Mouse (Mus musculus) myocyte (in vitro differentiated cells): ENCODE results near the gene Plxnb2.

Experiments used
- CEBPB ChIP-seq: IDR thresholded peaks from 2 replicates; pipeline ENCODE4 v1.6.1; 2011; ENCODE audit warnings: mild to moderate bottlenecking, moderate library complexity; ENCODE audit not compliant: poor library complexity, insufficient read depth, severe bottlenecking
- E2F4 ChIP-seq: IDR thresholded peaks from one replicate; pipeline ENCODE4 v1.6.1; 2011; ENCODE audit warnings: mild to moderate bottlenecking, control low read depth, moderate library complexity; ENCODE audit not compliant: insufficient read depth
- MAX ChIP-seq: IDR thresholded peaks from one replicate; pipeline ENCODE4 v1.6.1; 2011; ENCODE audit warnings: low read depth, mild to moderate bottlenecking, control low read depth
- MYOD1 ChIP-seq, 3 experiments: IDR thresholded peaks; one replicate each; pipeline ENCODE4 v1.6.1; 2011; ENCODE audit warnings: control low read depth in 2 of 3, low read depth in 2 of 3, mild to moderate bottlenecking in 2 of 3, moderate library complexity in 1 of 3; ENCODE audit not compliant: insufficient read length in 2 of 3, control insufficient read depth in 1 of 3
- MYOG ChIP-seq, 3 experiments: IDR thresholded peaks; one replicate each; pipeline ENCODE4 v1.6.1; 2011; ENCODE audit warnings: control low read depth in 2 of 3, low read depth in 2 of 3, mild to moderate bottlenecking in 2 of 3; ENCODE audit not compliant: insufficient read length in 2 of 3, control insufficient read depth in 1 of 3, insufficient read depth in 1 of 3
- POLR2A ChIP-seq: IDR thresholded peaks from one replicate; pipeline ENCODE4 v1.6.1; 2011; ENCODE audit warnings: low read depth, mild to moderate bottlenecking, control low read depth, moderate library complexity; ENCODE audit not compliant: insufficient read length
- POLR2AphosphoS2 ChIP-seq: IDR thresholded peaks from one replicate; pipeline ENCODE4 v1.6.1; 2011; ENCODE audit warnings: low read depth, control low read depth; ENCODE audit not compliant: insufficient read length
- REST ChIP-seq: IDR thresholded peaks from one replicate; pipeline ENCODE4 v1.6.1; 2011; ENCODE audit warnings: mild to moderate bottlenecking, control low read depth, moderate library complexity; ENCODE audit not compliant: insufficient read depth, insufficient read length
- SRF ChIP-seq: IDR thresholded peaks from one replicate; pipeline ENCODE4 v1.6.1; 2011; ENCODE audit warnings: low read depth; ENCODE audit not compliant: control insufficient read depth, insufficient read length
- TCF12 ChIP-seq: IDR thresholded peaks from one replicate; pipeline ENCODE4 v1.6.1; 2011; ENCODE audit warnings: mild to moderate bottlenecking, control low read depth; ENCODE audit not compliant: poor library complexity, insufficient read depth, severe bottlenecking
- USF1 ChIP-seq: IDR thresholded peaks from one replicate; pipeline ENCODE4 v1.6.1; 2011; ENCODE audit warnings: low read depth, mild to moderate bottlenecking, control low read depth, moderate library complexity

DNA sequence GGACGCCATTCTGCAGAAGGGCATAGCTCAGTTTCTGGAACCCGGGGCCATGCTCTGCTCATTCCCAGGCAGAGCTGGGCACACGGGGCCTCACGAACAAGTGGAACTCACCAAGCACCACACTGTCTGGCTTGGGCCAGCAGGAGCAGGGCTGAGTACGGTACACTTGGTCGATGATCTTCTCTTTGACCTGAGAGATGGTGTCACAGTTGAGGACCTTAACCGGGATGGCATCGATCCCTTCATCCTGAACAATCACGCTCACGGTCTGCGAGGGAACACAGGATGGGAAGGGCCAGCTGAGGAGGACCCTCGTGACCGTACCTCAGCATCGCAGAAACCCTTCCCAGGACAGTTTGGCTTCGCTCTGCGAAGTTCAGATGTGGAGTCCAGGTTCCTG is 22.1 kb downstream of the Plxnb2 start:
- TF ChIP-seq POLR2A (no peak), REST (no peak), E2F4 (no peak), USF1 (no peak), TCF12 (no peak), MYOD1 (IDR thresholded peaks at IDR 0.05; ENCODE audit: control insufficient read depth in 1 of 3, insufficient read length in 2 of 3, low read depth in 2 of 3) (no peak), CEBPB (no peak), POLR2AphosphoS2 (peak; percentile 6), MYOG (IDR thresholded peaks at IDR 0.05; ENCODE audit: control insufficient read depth in 1 of 3, insufficient read depth in 1 of 3, insufficient read length in 2 of 3, low read depth in 2 of 3) (no peak), MAX (no peak), SRF (no peak)
